Mouse (Mus musculus) spleen, postnatal 14 days (tissue): ENCODE data around the gene Gcdh.

Experiments used
- DNase-seq, 2 experiments: peaks; one replicate each; pipeline ENCODE4 v3.0.0; 2021 to 2022; ENCODE audit warnings: low spot score in 2 of 2

Gcdh gene

DNA sequence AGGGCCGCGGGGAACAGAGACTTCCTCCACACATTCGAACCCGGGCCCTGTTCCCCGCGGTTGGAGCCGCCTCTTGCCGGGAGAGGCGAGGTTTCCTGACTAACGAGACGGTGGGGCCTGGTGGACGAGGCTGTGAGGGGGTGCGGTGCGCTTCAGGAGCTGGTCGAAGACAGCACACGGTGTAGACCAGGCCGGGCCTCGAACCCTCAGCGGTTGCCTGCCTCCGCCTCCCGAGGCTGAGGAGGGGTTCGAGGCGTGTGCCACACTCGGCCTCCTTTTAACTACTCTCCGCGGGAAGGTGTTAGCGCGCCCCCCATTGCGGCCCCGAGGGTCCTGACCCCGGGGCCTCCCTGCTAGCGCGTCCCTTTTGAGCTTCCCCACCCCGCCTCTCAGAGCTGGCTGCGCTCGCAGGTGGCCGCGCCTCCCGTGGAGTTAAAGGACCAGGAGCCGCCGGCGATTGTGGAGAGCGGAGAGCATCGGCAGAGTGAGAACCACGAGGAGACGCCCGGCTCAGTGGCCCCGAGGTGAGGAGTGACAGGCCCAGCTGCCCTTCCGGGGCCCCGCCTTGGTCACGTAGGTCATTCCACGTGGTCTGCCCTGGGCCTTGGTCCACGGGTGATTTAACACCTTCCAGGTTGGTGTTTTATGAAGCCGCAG lies 21.3 kb downstream of the Gcdh start:
- DNase-seq, result peak in 1 of 2 experiments; percentile 32

- DNase-seq, result peak; percentile 82 to 85
Observed at GRCm38 (mm10) chr8:84871376-84872308, 22.1 kb downstream of the Gcdh start, which contains the start of gene Syce2. TSS of gene Syce2 (plus strand) at chr8:84872111.

- DNase-seq, result peak; percentile 82 to 90
Observed at GRCm38 (mm10) chr8:84856864-84857441, 36.8 kb downstream of the Gcdh start, which contains the start of gene Farsa. TSS of gene Farsa (plus strand) at chr8:84856989.

DNA sequence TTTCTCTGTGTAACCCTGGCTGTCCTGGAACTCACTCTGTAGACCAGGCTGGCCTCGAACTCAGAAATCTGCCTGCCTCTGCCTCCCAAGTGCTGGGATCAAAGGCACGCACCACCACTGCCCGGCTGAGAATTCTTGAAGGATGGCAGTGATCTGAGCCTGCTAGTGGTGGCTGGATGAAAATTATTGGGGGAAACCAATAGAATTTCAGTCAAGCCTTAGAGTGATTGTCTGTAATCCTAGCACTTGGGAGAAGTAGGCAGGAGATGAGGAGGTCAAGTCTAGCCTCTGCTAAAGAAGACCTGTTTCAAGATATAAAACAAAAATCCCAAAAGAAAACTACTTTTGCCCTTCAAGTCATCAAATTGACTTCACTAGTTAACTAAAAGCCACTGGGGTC lies 37.3 kb downstream of the Gcdh start:
- DNase-seq, result no peak

- no peak for DNase-seq
Observed at GRCm38 (mm10) chr8:84847684-84848435, 45.9 kb downstream of the Gcdh start.

- peak; percentile 99 for DNase-seq
Observed at GRCm38 (mm10) chr8:84846722-84847572, 46.8 kb downstream of the Gcdh start, which contains the start of gene Calr. TSS of gene Calr (minus strand) at chr8:84846934.

- no peak for DNase-seq
Observed at GRCm38 (mm10) chr8:84846094-84846721, 47.5 kb downstream of the Gcdh start.

DNA sequence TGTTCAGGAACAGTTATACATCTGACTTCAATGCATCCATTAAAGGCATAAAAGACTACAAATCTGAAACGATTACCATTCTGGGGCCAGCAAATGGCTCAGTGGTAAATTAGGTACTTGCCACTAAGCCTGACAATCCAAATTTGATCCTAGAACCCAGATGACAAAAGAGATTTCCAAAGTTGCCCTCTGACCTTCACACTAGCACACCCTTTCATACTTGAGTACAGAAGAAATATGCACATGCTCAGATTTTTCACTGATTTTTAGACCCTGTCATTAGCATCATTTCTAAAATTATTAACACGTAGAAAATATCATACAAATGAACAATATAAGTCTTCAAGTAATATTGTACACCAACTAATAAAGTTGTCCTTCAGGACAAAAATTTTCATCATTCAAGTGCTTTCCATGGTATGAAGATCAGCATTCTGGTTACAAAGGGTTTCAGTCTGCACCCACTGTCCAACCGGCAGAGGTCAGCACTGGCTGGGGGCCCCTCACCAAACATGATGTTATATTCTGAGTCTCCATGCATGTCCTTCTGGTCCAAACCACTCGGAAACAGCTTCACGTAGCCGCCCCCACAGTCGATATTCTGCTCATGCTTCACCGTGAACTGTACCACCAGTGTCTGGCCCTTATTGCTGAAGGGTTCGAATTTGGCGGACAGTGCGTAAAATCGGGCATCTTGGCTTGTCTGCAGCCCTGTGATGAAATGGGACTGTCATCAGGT lies 48.2 kb downstream of the Gcdh start:
- DNase-seq, result no peak

DNA sequence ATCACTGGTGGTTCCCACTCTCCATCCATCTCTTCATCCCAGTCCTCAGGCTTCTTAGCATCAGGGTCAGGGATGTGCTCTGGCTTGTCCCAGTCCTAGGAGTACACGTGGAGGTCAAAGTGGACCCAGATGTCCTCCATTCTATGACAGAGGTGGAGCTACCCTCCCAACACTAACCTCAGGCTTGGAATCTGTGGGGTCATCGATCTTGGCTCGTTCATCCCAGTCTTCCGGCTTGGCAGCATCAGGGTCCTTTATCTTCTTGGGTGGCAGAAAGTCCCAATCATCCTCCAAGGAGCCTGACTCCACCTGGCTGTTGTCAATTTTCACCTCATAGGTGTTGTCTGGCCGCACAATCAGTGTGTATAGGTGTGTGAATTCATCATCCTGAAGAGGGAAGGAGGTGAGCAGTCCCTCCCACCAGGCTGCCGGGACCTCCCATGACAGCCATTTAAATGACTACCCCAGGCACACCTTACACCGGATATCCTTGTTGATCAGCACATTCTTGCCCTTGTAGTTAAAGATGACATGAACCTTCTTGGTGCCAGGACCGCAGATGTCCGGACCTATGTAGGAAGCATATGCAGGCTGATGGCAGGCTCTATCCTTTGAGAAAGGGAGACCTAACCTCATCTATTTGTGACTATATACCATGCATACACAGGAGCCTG lies 49.2 kb downstream of the Gcdh start:
- DNase-seq, result no peak

- DNase-seq, result no peak
Observed at GRCm38 (mm10) chr8:84841514-84841913, 52.2 kb downstream of the Gcdh start.

GRCm38 (mm10) chr8:84840248-84840999 lies 53.3 kb downstream of the Gcdh start, which contains the start of gene Rad23a:
TSS of gene Rad23a (minus strand) at chr8:84840665.
- peak; percentile 80 to 88 for DNase-seq

DNA sequence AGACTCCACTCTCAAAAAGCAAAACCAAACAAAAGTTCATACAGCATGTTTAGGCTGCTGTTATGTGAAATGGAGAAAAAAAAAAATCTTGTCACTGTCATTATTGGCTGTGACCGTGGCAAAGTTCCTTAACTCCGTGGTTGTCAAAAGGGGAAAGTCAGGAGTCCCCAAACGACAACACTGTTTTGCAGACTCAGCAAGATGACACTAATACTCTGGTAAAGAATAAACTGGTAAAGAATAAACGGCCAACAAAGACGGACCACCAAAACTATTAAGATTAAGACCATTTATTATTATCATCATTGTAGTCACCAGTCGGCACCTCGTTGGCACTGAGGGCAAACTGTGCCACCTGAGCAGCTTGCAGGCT lies 53.9 kb downstream of the Gcdh start:
- no peak for DNase-seq

- DNase-seq, result no peak
Observed at GRCm38 (mm10) chr8:84839411-84839810, 54.3 kb downstream of the Gcdh start.

GRCm38 (mm10) chr8:84838513-84838912 lies 55.2 kb downstream of the Gcdh start:
- peak; percentile 67 to 68 for DNase-seq

- DNase-seq, result no peak
Observed at GRCm38 (mm10) chr8:84837912-84838470, 55.7 kb downstream of the Gcdh start.

DNA sequence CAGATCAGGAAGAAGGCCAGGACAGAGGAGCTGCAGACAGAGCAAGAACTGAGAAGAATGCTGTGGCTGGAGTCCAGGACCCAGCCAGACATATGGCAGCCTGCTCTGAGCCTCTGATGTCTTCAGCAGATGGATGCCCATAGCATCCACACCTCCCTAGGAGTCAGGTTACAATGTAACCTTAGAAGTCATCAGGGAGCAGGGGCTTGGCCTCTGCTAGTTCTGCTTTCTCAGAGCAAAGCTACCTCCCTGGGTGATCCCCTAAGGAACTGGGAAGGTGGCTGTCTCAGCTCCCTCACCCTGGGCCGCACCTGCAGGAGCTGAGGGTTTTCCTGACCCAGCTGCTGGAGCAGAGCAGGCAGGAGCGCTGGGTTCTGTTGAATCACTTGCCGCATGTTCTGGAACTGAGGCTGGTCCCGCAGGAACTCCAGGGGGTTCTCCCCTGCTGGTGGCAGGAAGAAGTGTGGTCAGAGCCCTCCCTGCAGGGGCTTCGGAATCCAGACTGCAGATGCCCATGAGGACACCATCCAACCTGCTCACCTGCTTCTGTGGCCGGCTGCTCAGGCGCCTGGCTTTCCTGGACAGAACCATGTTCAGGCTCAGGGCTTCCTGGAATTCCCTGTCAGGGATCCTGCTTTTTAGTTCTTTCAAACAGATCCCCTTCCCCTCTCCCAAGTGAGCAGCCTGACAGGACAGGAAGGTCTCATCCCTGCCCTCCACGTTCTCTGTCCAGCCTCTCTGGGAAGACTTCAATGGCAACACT lies 56.4 kb downstream of the Gcdh start:
- DNase-seq, result no peak
